Mouse (Mus musculus) midbrain, embryonic 11.5 days (tissue): ENCODE results near the gene Frmpd3. TPM values are rescaled to one million over a fixed set of nuclear protein-coding genes. Genes with fewer than 3 reads are reported as not detected.
A peak's percentile ranks its signal among the peaks of the same experiment; 100 is the strongest.

Source experiments
- microRNA counts: library from miRNA; unstranded; fragments of <30 nt; microRNA quantifications from one replicate; lab custom pipeline; 2015
- microRNA-seq: library from miRNA; unstranded; fragments of <30 nt; microRNA quantifications from one replicate; pipeline ENCODE4, GENCODE M21; 2017
- polyA plus RNA-seq: library from polyadenylated mRNA; unstranded; fragments of >200 nt; fragmentation: Nextera tagmentation; extraction: Ambion mirVana; gene quantifications from 2 replicates; pipeline ENCODE4 v1.2.1, GENCODE M21; 2014

The Frmpd3 gene
- polyA plus RNA-seq, 1 experiment from 2014 or later: 1.7 TPM

MicroRNAs within 50 kb of the gene (microRNA counts, 519-probe panel; counts per million panel counts)
- not detected for microRNA mmu-miR-3475 (lab: Ali Mortazavi, UCI)

Small RNAs within 50 kb of the gene (microRNA-seq; reads per million reads assigned to microRNA genes)
- 68.6 reads per million, percentile 49 among the genes with 10 or more reads in this experiment for gene Mir3475

Other genes starting within 250 kb of the Frmpd3 start
- 83.0 and 92.2 TPM in 2 replicates for gene Prps1, start 114.3 kb downstream of the Frmpd3 start, polyA plus RNA-seq